Mouse (Mus musculus): ENCODE results near the gene Slc36a2. TPM values are rescaled to one million over a fixed set of nuclear protein-coding genes. Genes with fewer than 3 reads are reported as not detected.

Slc36a2 gene
- total and polyA plus RNA-seq, 2 experiments from 2014 or later = 0.40 to 1.4 TPM

GRCm38 (mm10) chr11:55168504-55168903 lies 16.4 kb downstream of the Slc36a2 start:
- WGBS = 87% methylated on average over 4 of the region's 4 CpGs
- no peak overlapping the region for H3K9ac ChIP-seq
- DNase-seq = no peak
- ATAC-seq = no peak
- no peaks in the 10 kb centered on the region for H3K4me1 ChIP-seq (ENCODE audit: insufficient read depth)
- no peaks in the 10 kb centered on the region for H3K27me3 ChIP-seq (ENCODE audit: insufficient read depth, low read length)
- no peaks in the 10 kb centered on the region for H3K36me3 ChIP-seq (ENCODE audit: insufficient read depth)
- H3K4me2 ChIP-seq (ENCODE audit: low read depth) = no peak overlapping the region
- H3K4me3 ChIP-seq (ENCODE audit: low read depth, low read length) = no peak overlapping the region
- H3K9me3 ChIP-seq (ENCODE audit: low read length) = no peaks in the 10 kb centered on the region
- H3K27ac ChIP-seq (ENCODE audit: low read depth, low read length) = no peak overlapping the region
- TF ChIP-seq CTCF (IDR thresholded peaks at IDR 0.05; ENCODE audit: low read depth) = no peak

GRCm38 (mm10) chr11:55165748-55166147 lies 19.1 kb downstream of the Slc36a2 start:
- Histone ChIP-seq H3K4me1 (ENCODE audit: insufficient read depth) (no peaks in the 10 kb centered on the region), H3K27me3 (ENCODE audit: insufficient read depth, low read length) (no peaks in the 10 kb centered on the region), H3K9ac (no peak overlapping the region), H3K4me2 (ENCODE audit: low read depth) (no peak overlapping the region), H3K4me3 (ENCODE audit: low read depth, low read length) (no peak overlapping the region), H3K9me3 (ENCODE audit: low read length) (no peaks in the 10 kb centered on the region), H3K36me3 (ENCODE audit: insufficient read depth) (no peaks in the 10 kb centered on the region), H3K27ac (ENCODE audit: low read depth, low read length) (no peak overlapping the region)
- DNase-seq = no peak
- no peak for TF ChIP-seq CTCF (IDR thresholded peaks at IDR 0.05; ENCODE audit: low read depth)
- 91% methylated on average over 6 of the region's 7 CpGs for WGBS
- ATAC-seq = no peak

- Histone ChIP-seq H3K4me1 (ENCODE audit: insufficient read depth) (no peaks in the 10 kb centered on the region), H3K9me3 (ENCODE audit: low read length) (no peaks in the 10 kb centered on the region), H3K27ac (ENCODE audit: low read depth, low read length) (no peak overlapping the region), H3K4me3 (ENCODE audit: low read depth, low read length) (no peak overlapping the region), H3K4me2 (ENCODE audit: low read depth) (no peak overlapping the region), H3K27me3 (ENCODE audit: insufficient read depth, low read length) (no peaks in the 10 kb centered on the region), H3K36me3 (ENCODE audit: insufficient read depth) (no peaks in the 10 kb centered on the region), H3K9ac (no peak overlapping the region)
- TF ChIP-seq CTCF (IDR thresholded peaks at IDR 0.05; ENCODE audit: low read depth) = peak; percentile 59
- 56% methylated on average over 3 of the region's 3 CpGs for WGBS
- ATAC-seq (no peak), DNase-seq (no peak)
Observed at GRCm38 (mm10) chr11:55164723-55165122, 20.2 kb downstream of the Slc36a2 start.

- DNase-seq (no peak), ATAC-seq (no peak)
- H3K4me1 ChIP-seq (ENCODE audit: insufficient read depth) = no peaks in the 10 kb centered on the region
- no peak overlapping the region for H3K4me2 ChIP-seq (ENCODE audit: low read depth)
- H3K9ac ChIP-seq = no peak overlapping the region
- H3K9me3 ChIP-seq (ENCODE audit: low read length) = no peaks in the 10 kb centered on the region
- H3K27ac ChIP-seq (ENCODE audit: low read depth, low read length) = no peak overlapping the region
- no peak overlapping the region for H3K4me3 ChIP-seq (ENCODE audit: low read depth, low read length)
- H3K36me3 ChIP-seq (ENCODE audit: insufficient read depth) = no peaks in the 10 kb centered on the region
- peak; percentile 54 for TF ChIP-seq CTCF (IDR thresholded peaks at IDR 0.05; ENCODE audit: low read depth)
- no peaks in the 10 kb centered on the region for H3K27me3 ChIP-seq (ENCODE audit: insufficient read depth, low read length)
- WGBS = 57% methylated on average over 9 of the region's 9 CpGs
Observed at GRCm38 (mm10) chr11:55162670-55163069, 22.2 kb downstream of the Slc36a2 start.

- WGBS = 52% methylated on average over 13 of the region's 13 CpGs
- ATAC-seq = no peak
- H3K27me3 ChIP-seq (ENCODE audit: insufficient read depth, low read length) = no peaks in the 10 kb centered on the region
Observed at GRCm38 (mm10) chr11:55158785-55159359, 26.0 kb downstream of the Slc36a2 start.

GRCm38 (mm10) chr11:55155070-55155421 lies 29.8 kb downstream of the Slc36a2 start:
- H3K4me3 ChIP-seq (ENCODE audit: low read depth, low read length) = no peak overlapping the region
- TF ChIP-seq CTCF (IDR thresholded peaks at IDR 0.05; ENCODE audit: low read depth) = no peak
- DNase-seq (no peak), ATAC-seq (no peak)
- H3K9ac ChIP-seq = no peak overlapping the region
- H3K36me3 ChIP-seq (ENCODE audit: insufficient read depth) = no peaks in the 10 kb centered on the region
- H3K4me2 ChIP-seq (ENCODE audit: low read depth) = no peak overlapping the region
- no peaks in the 10 kb centered on the region for H3K9me3 ChIP-seq (ENCODE audit: low read length)
- no peaks in the 10 kb centered on the region for H3K27me3 ChIP-seq (ENCODE audit: insufficient read depth, low read length)
- no peak overlapping the region for H3K27ac ChIP-seq (ENCODE audit: low read depth, low read length)
- H3K4me1 ChIP-seq (ENCODE audit: insufficient read depth) = no peaks in the 10 kb centered on the region
- 79% methylated on average over 6 of the region's 6 CpGs for WGBS

More at GRCm38 (mm10) chr11:55158785-55159359, 26.0 kb downstream of the Slc36a2 start:
- peak; percentile 86 for TF ChIP-seq CTCF (IDR thresholded peaks at IDR 0.05; ENCODE audit: low read depth)
- Histone ChIP-seq H3K4me2 (ENCODE audit: low read depth) (no peak overlapping the region), H3K4me3 (ENCODE audit: low read depth, low read length) (no peak overlapping the region), H3K9ac (no peak overlapping the region), H3K36me3 (ENCODE audit: insufficient read depth) (no peaks in the 10 kb centered on the region), H3K27ac (ENCODE audit: low read depth, low read length) (no peak overlapping the region), H3K4me1 (ENCODE audit: insufficient read depth) (no peaks in the 10 kb centered on the region), H3K9me3 (ENCODE audit: low read length) (no peaks in the 10 kb centered on the region)
- peak; percentile 78 for DNase-seq

GRCm38 (mm10) chr11:55154398-55155069 lies 30.3 kb downstream of the Slc36a2 start:
- H3K27me3 ChIP-seq (ENCODE audit: insufficient read depth, low read length) = no peaks in the 10 kb centered on the region
- WGBS = 56% methylated on average over 3 of the region's 3 CpGs
- no peak overlapping the region for H3K4me2 ChIP-seq (ENCODE audit: low read depth)
- ATAC-seq (no peak), DNase-seq (no peak)
- H3K9me3 ChIP-seq (ENCODE audit: low read length) = no peaks in the 10 kb centered on the region
- TF ChIP-seq CTCF (IDR thresholded peaks at IDR 0.05; ENCODE audit: low read depth) = no peak
- no peaks in the 10 kb centered on the region for H3K36me3 ChIP-seq (ENCODE audit: insufficient read depth)
- no peak overlapping the region for H3K9ac ChIP-seq
- H3K27ac ChIP-seq (ENCODE audit: low read depth, low read length) = no peak overlapping the region
- no peaks in the 10 kb centered on the region for H3K4me1 ChIP-seq (ENCODE audit: insufficient read depth)
- H3K4me3 ChIP-seq (ENCODE audit: low read depth, low read length) = no peak overlapping the region

Measured in forebrain, postnatal 0 days (tissue).